Mouse (Mus musculus): ENCODE data around the gene Dnase1l2. TPM values are rescaled to one million over a fixed set of nuclear protein-coding genes. Genes with fewer than 3 reads are reported as not detected.

Gene Dnase1l2
- 1.1 and 1.2 TPM in 2 replicates for polyA plus RNA-seq (2015; fragmentation: Nextera tagmentation; extraction: Ambion mirVana)

DNA sequence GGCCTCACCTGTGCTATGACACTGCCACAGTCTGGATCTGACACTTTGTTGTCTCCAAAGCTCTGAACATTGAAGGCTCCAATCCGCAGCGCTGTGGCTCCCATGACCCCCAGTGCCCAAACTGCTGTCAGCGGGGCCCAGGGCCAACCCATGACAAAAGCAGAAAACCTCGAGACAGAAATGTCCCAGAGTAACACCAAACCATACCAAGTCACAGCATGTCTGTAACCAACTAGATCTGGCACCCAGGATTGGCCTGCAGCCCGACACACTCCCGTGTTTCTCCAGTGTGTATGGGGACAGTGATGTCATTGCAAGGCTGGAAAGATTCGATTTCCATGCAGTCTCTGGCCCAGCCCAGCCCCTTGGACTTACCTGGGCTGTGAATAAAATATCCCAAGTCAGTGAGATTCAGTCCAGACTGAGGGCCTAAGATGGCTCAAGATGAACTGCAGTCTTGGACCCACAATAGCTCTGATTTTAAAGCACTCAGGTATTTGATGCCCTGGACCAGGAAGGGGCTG, at the start of gene Dnase1l2:
Dnase1l2 (minus strand) TSS at position 474 of the 524 bp plus-strand sequence.
- Histone ChIP-seq H3K4me2 (no peak within 1 kb of the TSS), H3K4me1 (replicated peaks) (no peaks in the 10 kb centered on the region), H3K9me3 (replicated peaks) (no peaks in the 10 kb centered on the region), H3K4me3 (no peak within 1 kb of the TSS), H3K27me3 (no peaks in the 10 kb centered on the region), H3K36me3 (peaks cover 74% of the 10 kb centered on the region), H3K9ac (no peak within 1 kb of the TSS), H3K27ac (no peak within 1 kb of the TSS)
- no peak for ATAC-seq (replicated peaks; ENCODE audit: insufficient number of reproducible peaks, insufficient read depth, low FRiP score, low read depth)
- WGBS, result 72% methylated on average over 7 of the region's 7 CpGs

DNA sequence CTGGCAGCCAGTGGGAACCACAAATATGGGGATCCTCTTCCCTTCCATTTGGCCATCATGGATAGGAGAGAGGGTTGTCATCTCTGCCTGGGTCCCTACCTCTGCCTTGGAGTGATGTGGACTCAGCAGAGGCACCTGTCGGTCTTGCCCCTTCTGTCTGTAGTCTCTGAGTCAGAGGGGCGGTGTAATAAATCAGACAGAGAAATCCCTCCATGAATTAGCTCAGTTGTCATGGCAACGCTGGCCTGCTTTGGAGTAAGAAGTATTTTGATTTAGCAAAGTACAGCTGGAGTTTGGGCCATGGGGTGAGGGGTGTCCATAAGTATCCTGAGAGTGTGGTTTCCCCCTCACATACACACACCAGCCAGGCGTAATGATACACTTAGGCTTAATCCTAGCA, 47.5 kb upstream of the Dnase1l2 start:
- H3K36me3 ChIP-seq, result no peaks in the 10 kb centered on the region
- H3K27ac ChIP-seq, result no peak overlapping the region
- H3K9me3 ChIP-seq (replicated peaks), result no peaks in the 10 kb centered on the region
- 88% methylated on average over 4 of the region's 4 CpGs for WGBS
- no peak overlapping the region for H3K4me3 ChIP-seq
- H3K4me1 ChIP-seq (replicated peaks), result peaks cover 18% of the 10 kb centered on the region
- no peak for ATAC-seq (replicated peaks; ENCODE audit: insufficient number of reproducible peaks, insufficient read depth, low FRiP score, low read depth)
- H3K27me3 ChIP-seq, result peaks cover 66% of the 10 kb centered on the region
- H3K9ac ChIP-seq, result no peak overlapping the region
- no peak overlapping the region for H3K4me2 ChIP-seq

DNA sequence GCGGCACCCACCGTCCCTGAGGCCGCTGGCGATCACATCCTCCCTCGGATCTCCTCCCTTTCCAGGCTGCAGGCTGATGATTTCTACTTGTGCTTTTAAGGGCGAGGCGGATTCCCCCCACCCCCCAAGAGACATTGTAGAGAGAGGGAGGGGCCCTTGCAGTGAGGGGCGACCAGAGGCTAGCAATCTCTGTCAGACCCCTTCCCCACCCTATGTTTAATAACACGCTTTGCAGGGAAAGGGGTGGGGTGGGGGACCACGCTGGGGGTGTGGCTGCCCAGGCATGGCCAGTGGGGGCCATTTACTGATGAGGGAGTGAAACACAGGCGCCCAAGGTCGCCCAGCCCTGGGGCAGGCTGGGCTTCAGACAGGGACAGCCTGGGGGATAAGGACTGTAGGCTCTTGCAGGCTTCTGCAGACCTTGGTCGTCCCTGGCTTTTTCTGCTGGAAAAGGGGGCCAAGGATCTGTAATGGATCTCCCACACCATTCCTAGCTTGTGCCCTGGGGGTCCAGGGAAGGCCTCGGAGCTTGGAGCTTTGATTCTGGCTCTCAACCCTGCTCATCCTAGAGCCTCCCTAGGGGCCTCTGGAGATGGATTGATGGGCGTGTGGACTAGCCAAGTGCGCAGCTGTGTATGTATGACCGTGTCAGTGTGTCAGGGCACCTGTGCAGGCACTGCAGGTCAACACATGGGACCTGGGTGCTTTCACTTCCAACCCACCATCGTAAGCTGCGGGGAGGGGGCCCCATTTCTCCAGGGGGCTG, 46.5 kb upstream of the Dnase1l2 start:
- H3K27me3 ChIP-seq, result peaks cover 69% of the 10 kb centered on the region
- H3K4me3 ChIP-seq, result peak overlapping the region; percentile 72
- no peak overlapping the region for H3K27ac ChIP-seq
- no peaks in the 10 kb centered on the region for H3K36me3 ChIP-seq
- no peak for ATAC-seq (replicated peaks; ENCODE audit: insufficient number of reproducible peaks, insufficient read depth, low FRiP score, low read depth)
- no peaks in the 10 kb centered on the region for H3K9me3 ChIP-seq (replicated peaks)
- 27% methylated on average over 19 of the region's 19 CpGs for whole genome bisulfite sequencing
- H3K4me1 ChIP-seq (replicated peaks), result peaks cover 21% of the 10 kb centered on the region
- H3K4me2 ChIP-seq, result peak overlapping the region; percentile 98
- peak overlapping the region; percentile 68 for H3K9ac ChIP-seq

DNA sequence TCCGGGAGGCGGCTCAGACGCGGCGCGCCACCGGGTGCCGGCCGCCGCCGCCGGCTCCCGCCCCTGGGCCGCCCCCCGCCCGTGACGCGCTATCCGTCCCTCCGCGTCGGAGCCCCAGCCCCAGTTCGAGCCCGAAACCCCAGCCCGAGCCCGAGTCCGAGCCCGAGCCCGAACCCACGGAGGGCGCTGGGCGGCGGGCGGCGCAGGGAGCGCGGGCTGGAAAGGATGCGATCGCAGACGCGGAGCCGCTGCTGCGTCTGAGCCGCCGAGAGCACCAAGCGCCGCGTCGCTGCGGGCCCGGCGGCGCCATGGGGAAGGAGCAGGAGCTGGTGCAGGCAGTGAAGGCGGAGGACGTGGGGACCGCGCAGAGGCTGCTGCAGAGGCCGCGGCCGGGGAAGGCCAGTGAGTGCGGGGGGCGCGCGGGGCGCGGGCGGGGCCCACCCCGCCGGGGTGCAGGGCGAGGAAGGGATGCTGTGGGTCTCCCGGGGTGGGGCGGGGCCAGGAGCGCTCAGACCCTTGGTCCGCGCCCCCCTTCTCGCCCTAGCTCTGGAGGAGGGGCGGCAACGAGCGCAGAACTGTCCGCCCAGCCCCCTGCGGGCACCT, 45.9 kb upstream of the Dnase1l2 start:
- H3K4me3 ChIP-seq, result peak overlapping the region; percentile 72
- no peak overlapping the region for H3K27ac ChIP-seq
- peak overlapping the region; percentile 98 for H3K4me2 ChIP-seq
- H3K4me1 ChIP-seq (replicated peaks), result peaks cover 21% of the 10 kb centered on the region
- H3K27me3 ChIP-seq, result peaks cover 69% of the 10 kb centered on the region
- H3K36me3 ChIP-seq, result no peaks in the 10 kb centered on the region
- no peaks in the 10 kb centered on the region for H3K9me3 ChIP-seq (replicated peaks)
- H3K9ac ChIP-seq, result peak overlapping the region; percentile 68
- ATAC-seq (replicated peaks; ENCODE audit: insufficient number of reproducible peaks, insufficient read depth, low FRiP score, low read depth), result peak; percentile 52
- under 1% methylated on average over 73 of the region's 81 CpGs for WGBS

DNA sequence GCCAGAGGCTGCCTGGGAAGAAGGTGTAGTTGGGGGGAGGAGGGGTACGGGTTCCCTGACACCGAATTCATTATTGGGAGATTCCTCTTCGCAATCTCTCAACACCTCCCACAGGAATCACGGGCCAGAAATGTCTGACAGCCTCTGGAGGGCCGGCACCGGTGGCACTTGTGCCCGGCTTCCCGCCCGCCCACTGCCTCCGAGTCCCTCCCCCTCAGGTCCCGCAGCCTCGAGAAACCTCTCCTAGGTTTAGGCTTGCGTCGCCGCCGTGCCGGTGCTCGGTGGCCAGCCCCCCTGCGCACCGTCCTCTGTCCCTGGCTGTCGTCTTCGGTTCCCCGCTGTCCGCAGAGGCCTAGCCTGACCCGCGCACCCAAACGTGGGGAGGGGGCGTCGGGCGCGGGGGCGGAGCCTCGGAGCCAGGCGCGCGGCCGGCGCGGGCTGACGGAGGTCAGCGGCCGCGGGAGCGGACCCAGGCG, 45.3 kb upstream of the Dnase1l2 start, which contains the start of gene Caskin1:
Caskin1 (plus strand) TSS at position 416 of the 476 bp plus-strand sequence.
- peak; percentile 48 for ATAC-seq (replicated peaks; ENCODE audit: insufficient number of reproducible peaks, insufficient read depth, low FRiP score, low read depth)
- Histone ChIP-seq H3K36me3 (no peaks in the 10 kb centered on the region), H3K4me2 (peak within 1 kb of the TSS; percentile 98), H3K27me3 (peaks cover 69% of the 10 kb centered on the region), H3K4me1 (replicated peaks) (peaks cover 21% of the 10 kb centered on the region), H3K9ac (peak within 1 kb of the TSS; percentile 68), H3K27ac (no peak within 1 kb of the TSS), H3K4me3 (peak within 1 kb of the TSS; percentile 72), H3K9me3 (replicated peaks) (no peaks in the 10 kb centered on the region)
- under 1% methylated on average over 38 of the region's 45 CpGs for WGBS

DNA sequence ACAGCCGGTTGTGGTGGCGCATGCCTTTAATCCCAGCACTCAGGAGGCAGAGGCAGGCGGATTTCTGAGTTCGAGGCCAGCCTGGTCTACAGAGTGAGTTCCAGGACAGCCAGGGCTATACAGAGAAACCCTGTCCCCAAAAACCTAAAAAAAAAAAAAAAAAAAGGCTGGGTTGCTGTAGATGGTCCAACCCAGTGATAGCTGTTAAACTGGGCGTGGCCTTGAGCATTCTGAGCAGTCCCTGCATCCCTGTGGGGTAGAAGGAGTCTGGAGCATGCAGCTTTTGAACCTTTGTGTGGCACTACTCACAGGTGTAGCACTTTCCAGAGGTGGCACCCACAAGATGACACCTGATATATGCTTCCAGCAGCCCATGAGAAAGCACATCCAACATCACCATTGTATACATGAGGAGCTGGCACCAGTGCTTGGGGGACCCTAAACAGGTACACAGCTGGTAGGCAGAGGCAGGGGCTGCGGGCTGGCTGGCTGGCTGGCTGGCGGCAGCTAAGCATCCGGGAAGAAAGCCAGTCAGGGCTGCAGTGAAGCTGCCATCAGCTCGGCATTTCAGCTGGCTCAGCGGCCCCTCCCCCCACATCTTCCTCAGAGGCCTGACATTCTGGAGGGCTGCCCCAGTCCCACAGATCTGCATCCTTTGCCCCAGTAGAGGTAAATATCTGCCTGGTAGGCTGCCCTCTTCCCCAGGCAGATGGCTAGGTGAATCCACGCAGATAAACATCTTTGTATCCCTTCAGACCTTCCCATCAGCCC, 42.4 kb upstream of the Dnase1l2 start:
- no peak overlapping the region for H3K4me3 ChIP-seq
- H3K4me2 ChIP-seq, result no peak overlapping the region
- peaks cover 21% of the 10 kb centered on the region for H3K4me1 ChIP-seq (replicated peaks)
- peaks cover 47% of the 10 kb centered on the region for H3K27me3 ChIP-seq
- no peaks in the 10 kb centered on the region for H3K36me3 ChIP-seq
- 41% methylated on average over 11 of the region's 11 CpGs for WGBS
- H3K27ac ChIP-seq, result no peak overlapping the region
- no peak overlapping the region for H3K9ac ChIP-seq
- H3K9me3 ChIP-seq (replicated peaks), result no peaks in the 10 kb centered on the region
- no peak for ATAC-seq (replicated peaks; ENCODE audit: insufficient number of reproducible peaks, insufficient read depth, low FRiP score, low read depth)

DNA sequence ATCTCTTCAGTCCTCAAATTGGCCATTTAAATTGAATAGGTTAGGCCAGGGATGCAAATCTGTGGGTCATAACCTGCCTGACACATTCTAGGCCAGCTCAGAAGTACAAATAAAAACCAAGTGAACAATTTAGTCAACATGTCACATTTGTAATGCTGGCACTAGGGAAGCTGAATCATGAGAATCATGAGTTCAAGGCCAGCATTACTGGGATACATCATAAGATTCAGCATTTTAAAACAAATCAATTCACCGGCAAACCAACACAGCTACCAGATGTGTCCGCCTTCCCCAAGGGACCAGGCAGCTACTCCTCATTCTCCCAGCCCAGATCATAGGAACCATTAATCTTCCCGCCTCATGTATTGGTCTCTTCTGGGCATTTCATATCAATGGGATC, 40.6 kb upstream of the Dnase1l2 start:
- H3K27ac ChIP-seq, result no peak overlapping the region
- H3K9me3 ChIP-seq (replicated peaks), result no peaks in the 10 kb centered on the region
- H3K4me2 ChIP-seq, result no peak overlapping the region
- H3K36me3 ChIP-seq, result no peaks in the 10 kb centered on the region
- ATAC-seq (replicated peaks; ENCODE audit: insufficient number of reproducible peaks, insufficient read depth, low FRiP score, low read depth), result no peak
- H3K9ac ChIP-seq, result no peak overlapping the region
- 87% methylated on average over 3 of the region's 3 CpGs for WGBS
- H3K27me3 ChIP-seq, result peaks cover 30% of the 10 kb centered on the region
- peaks cover 17% of the 10 kb centered on the region for H3K4me1 ChIP-seq (replicated peaks)
- no peak overlapping the region for H3K4me3 ChIP-seq

DNA sequence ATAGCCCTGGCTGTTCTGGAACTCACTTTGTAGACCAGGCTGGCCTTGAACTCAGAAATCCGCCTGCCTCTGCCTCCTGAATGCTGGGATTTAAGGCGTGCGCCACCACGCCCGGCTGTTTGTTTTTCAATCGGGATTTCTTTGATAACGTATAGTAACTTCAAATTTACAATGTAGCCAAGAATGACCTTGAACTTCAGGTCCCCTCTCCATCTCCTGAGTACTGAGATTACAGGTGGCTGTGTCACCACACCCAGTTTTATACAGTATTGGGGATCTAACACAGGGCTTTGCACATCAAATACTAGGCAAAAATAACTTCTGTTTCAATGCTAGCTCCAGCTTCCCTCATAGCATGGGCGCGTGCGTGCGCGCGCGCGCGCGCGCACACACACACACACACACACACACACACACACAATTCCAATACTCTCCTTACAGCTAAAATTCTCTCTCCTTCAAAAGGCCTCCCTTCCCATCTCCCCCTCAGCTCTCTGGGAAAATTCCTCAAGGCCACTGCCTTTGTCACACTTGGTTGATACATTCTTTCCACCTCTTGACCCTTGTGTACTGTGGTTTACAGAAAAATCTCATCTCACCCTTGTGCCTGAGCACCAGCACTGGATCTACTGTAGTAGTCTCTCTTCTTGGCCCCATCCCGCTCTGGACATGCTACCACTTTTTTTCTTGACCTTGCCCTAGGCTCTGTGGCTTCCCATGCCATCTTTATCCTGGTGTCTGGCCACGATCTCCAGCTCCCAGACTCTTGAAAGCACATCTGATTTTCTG, 38.3 kb upstream of the Dnase1l2 start:
- Histone ChIP-seq H3K4me1 (replicated peaks) (peaks cover 21% of the 10 kb centered on the region), H3K9me3 (replicated peaks) (no peaks in the 10 kb centered on the region), H3K4me3 (no peak overlapping the region), H3K4me2 (no peak overlapping the region), H3K27me3 (0 out of 2 replicates have a peak, but pooled peaks cover 9% of the 10 kb centered on the region), H3K27ac (no peak overlapping the region), H3K36me3 (peaks cover 12% of the 10 kb centered on the region), H3K9ac (no peak overlapping the region)
- no peak for ATAC-seq (replicated peaks; ENCODE audit: insufficient number of reproducible peaks, insufficient read depth, low FRiP score, low read depth)
- 91% methylated on average over 20 of the region's 20 CpGs for WGBS

DNA sequence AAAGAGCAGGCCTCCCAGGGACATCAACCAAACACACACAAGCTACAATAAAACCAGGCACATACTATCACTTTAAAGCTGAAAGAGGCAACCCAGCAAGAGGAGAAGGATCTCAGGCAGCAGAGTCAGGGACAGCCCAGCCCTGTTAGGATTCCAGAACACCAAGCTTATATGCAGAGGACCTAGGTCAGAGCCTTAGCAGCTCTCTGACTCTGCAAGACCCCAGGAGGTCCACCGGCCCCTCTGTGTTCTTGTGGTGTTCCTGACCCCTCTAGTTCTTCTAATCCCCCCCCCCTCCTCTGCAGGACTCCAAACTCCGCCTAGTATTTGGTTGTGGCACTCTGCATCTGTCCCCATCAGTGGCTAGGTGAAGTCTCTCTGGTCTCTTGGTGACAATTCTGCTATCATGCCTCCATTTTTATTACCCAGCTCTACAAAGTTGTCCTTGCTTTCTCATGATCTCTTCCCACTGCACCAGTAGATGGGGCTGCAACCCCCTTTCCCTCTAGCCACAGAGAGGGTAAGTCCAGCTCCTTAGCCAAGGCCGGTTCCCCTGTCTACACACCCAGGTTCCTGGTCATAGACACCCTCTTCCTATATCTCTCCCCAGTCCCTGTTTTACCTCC, 37.4 kb upstream of the Dnase1l2 start:
- no peaks in the 10 kb centered on the region for H3K9me3 ChIP-seq (replicated peaks)

DNA sequence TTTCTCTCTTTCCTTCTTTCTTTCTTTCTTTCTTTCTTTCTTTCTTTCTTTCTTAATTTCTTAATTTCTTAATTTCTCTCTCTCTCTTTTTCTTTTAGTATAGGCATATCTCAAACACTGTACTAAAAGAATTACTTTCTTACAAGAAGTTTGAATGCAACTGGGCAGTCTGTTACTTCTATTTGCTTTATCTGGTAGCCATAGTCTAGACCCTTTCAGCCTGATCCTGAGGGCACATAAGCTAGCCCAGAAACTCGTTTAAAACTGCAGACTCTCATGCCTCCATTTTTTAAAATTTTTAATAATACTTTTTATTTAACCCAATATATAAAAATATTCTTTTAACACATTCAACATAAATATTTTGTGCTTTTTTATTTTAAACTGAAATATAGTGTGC, 36.5 kb upstream of the Dnase1l2 start:
- Histone ChIP-seq H3K9me3 (replicated peaks) (no peaks in the 10 kb centered on the region), H3K4me3 (peak overlapping the region; percentile 81), H3K4me1 (replicated peaks) (peaks cover 14% of the 10 kb centered on the region), H3K36me3 (peaks cover 29% of the 10 kb centered on the region), H3K27me3 (no peaks in the 10 kb centered on the region), H3K4me2 (peak overlapping the region; percentile 60), H3K9ac (no peak overlapping the region), H3K27ac (no peak overlapping the region)
- 21% methylated on average over 1 of the region's 1 CpGs for WGBS
- no peak for ATAC-seq (replicated peaks; ENCODE audit: insufficient number of reproducible peaks, insufficient read depth, low FRiP score, low read depth)

More for the DNA sequence above, 37.4 kb upstream of the Dnase1l2 start:
- Histone ChIP-seq H3K36me3 (peaks cover 21% of the 10 kb centered on the region), H3K27me3 (0 out of 2 replicates have a peak, but pooled peaks cover 2% of the 10 kb centered on the region), H3K9ac (no peak overlapping the region), H3K4me3 (no peak overlapping the region), H3K4me2 (0 out of 2 replicates have a peak overlapping the region, but pooled peaks have one; percentile 4), H3K4me1 (replicated peaks) (peaks cover 16% of the 10 kb centered on the region), H3K27ac (no peak overlapping the region)
- 49% methylated on average over 3 of the region's 3 CpGs for WGBS
- ATAC-seq (replicated peaks; ENCODE audit: insufficient number of reproducible peaks, insufficient read depth, low FRiP score, low read depth), result no peak

Data from heart, embryonic 15.5 days (tissue).